Mouse (Mus musculus) mesoderm, embryonic 11.5 days (tissue): Measurements from ENCODE around the gene Jak2.

Experiments
- DNase-seq: peaks from one replicate; pipeline ENCODE4 v3.0.0-alpha.2; 2012; ENCODE audit warnings: low read depth, low spot score

Jak2 gene

GRCm38 (mm10) chr19:29361468-29362130 is 110.0 kb downstream of the Jak2 start:
- DNase-seq = peak; percentile 93

GRCm38 (mm10) chr19:29362173-29362930 is 110.7 kb downstream of the Jak2 start:
- no peak for DNase-seq
